In genomic region chr6:28736665-28737064, GRCm38 (mm10) we compare ENCODE assay signal across 22 mouse cellular contexts.
DNase-seq lines count a peak whose midpoint lies in the region; ATAC-seq and TF ChIP-seq lines count a peak whose summit lies in the region.
"Had no signal": no experiment of that assay in that cellular context is flagged by ENCODE, and none has a peak within 500 bp of the region (broad histone marks: within the 10 kb centered on the region; RNA-seq: fewer than 3 reads in every experiment).

No protein-coding gene starts in this region.

- peak; percentile 80 for DNase-seq in heart, adult 11 months
- no peak for DNase-seq in heart, embryonic 10.5 days (ENCODE audit: low spot score)
- no peak for DNase-seq in limb, embryonic 10.5 days (ENCODE audit: low spot score)
- peak; percentile 82 for DNase-seq in liver, adult 2 months (ENCODE audit: extremely low read depth, low read depth, low spot score)
- no peak for DNase-seq in liver, embryonic 11.5 days (ENCODE audit: low spot score)
- no peak for DNase-seq in liver, postnatal 0 days
- no peak for DNase-seq in liver
- DNase-seq: adrenal gland, adult 2 months; adrenal gland, adult 8-10 months; adrenal gland, postnatal 10 days; adrenal gland, postnatal 14 days; adrenal gland, postnatal 25 days; adrenal gland, postnatal 36 days; B cell, adult 2 months; cerebellum, adult 11 months; cerebellum, adult 11-12 months had no signal

- H3K4me3 ChIP-seq in heart, embryonic 10.5 days = no peak overlapping the region
- H3K4me3 ChIP-seq in limb, embryonic 12.5 days (replicated peaks) = no peak overlapping the region
- H3K4me3 ChIP-seq in limb, embryonic 10.5 days = no peak overlapping the region
- H3K4me3 ChIP-seq in liver, adult 2 months (ENCODE audit: insufficient read depth, low read depth, low read length) = no peak overlapping the region
- H3K4me3 ChIP-seq in liver, embryonic 11.5 days (ENCODE audit: low read depth, low read length) = no peak overlapping the region
- H3K4me3 ChIP-seq in liver, postnatal 0 days (ENCODE audit: low read depth, low read length) = no peak overlapping the region

- no peak for ATAC-seq in limb, embryonic 12.5 days (ENCODE audit: insufficient number of reproducible peaks, insufficient read depth, low FRiP score, low TSS enrichment, low read depth)
- no peak for ATAC-seq in liver, embryonic 11.5 days (replicated peaks; ENCODE audit: low FRiP score)
- peak; percentile 50; the same call in 1 of the 2 replicates for ATAC-seq in liver, postnatal 0 days
- ATAC-seq: activated CD4-positive, CD25-positive, alpha-beta regulatory T cell, adult 4 months; CD4-positive, CD25-positive, alpha-beta regulatory T cell, adult 4 months; Patski had no signal

- no peaks in the 10 kb centered on the region for H3K36me3 ChIP-seq in heart, embryonic 10.5 days
- H3K36me3 ChIP-seq in limb, embryonic 12.5 days = no peaks in the 10 kb centered on the region
- no peaks in the 10 kb centered on the region for H3K36me3 ChIP-seq in limb, embryonic 10.5 days
- no peaks in the 10 kb centered on the region for H3K36me3 ChIP-seq in liver, adult 2 months (ENCODE audit: control insufficient read depth, insufficient read depth, low read length)
- no peaks in the 10 kb centered on the region; the same call in 1 of the 2 replicates for H3K36me3 ChIP-seq in liver, embryonic 11.5 days (ENCODE audit: control insufficient read depth, insufficient read depth, low read length)
- no peaks in the 10 kb centered on the region for H3K36me3 ChIP-seq in liver, postnatal 0 days (replicated peaks; ENCODE audit: insufficient read depth, low read length)

- no peak overlapping the region for H3K9ac ChIP-seq in limb, embryonic 12.5 days (replicated peaks)
- no peak overlapping the region for H3K9ac ChIP-seq in liver, adult 2 months (ENCODE audit: low read depth, low read length)
- no peak overlapping the region for H3K9ac ChIP-seq in liver, embryonic 11.5 days (ENCODE audit: low read depth, low read length)
- no peak overlapping the region for H3K9ac ChIP-seq in liver, postnatal 0 days (replicated peaks)

- no peak for TF ChIP-seq POLR2A in liver, adult 2 months (IDR thresholded peaks at IDR 0.05; ENCODE audit: extremely low read depth, insufficient read depth, low read length)

- peaks cover 23% of the 10 kb centered on the region for H3K79me2 ChIP-seq in liver, adult 2 months (ENCODE audit: control insufficient read depth, insufficient read depth, low read length)

- no peak overlapping the region for H3K27ac ChIP-seq in heart, embryonic 10.5 days
- H3K27ac ChIP-seq in limb, embryonic 12.5 days = 0 out of 2 replicates have a peak overlapping the region, but pooled peaks have one; percentile 4
- H3K27ac ChIP-seq in limb, embryonic 10.5 days = no peak overlapping the region
- H3K27ac ChIP-seq in liver, adult 2 months (replicated peaks; ENCODE audit: insufficient read depth, low read depth, low read length) = peak overlapping the region; percentile 28; the same call in 1 of the 2 replicates
- H3K27ac ChIP-seq in liver, embryonic 11.5 days (ENCODE audit: low read depth, low read length) = no peak overlapping the region
- 0 out of 2 replicates have a peak overlapping the region, but pooled peaks have one; percentile 44 for H3K27ac ChIP-seq in liver, postnatal 0 days (ENCODE audit: low read depth)

- no peaks in the 10 kb centered on the region for H3K27me3 ChIP-seq in heart, embryonic 10.5 days (ENCODE audit: insufficient read depth, poor library complexity, severe bottlenecking)
- no peaks in the 10 kb centered on the region for H3K27me3 ChIP-seq in limb, embryonic 12.5 days
- H3K27me3 ChIP-seq in limb, embryonic 10.5 days (ENCODE audit: low read depth, poor library complexity, severe bottlenecking) = no peaks in the 10 kb centered on the region
- H3K27me3 ChIP-seq in liver, adult 2 months (ENCODE audit: control insufficient read depth, insufficient read depth, low read length) = no peaks in the 10 kb centered on the region
- no peaks in the 10 kb centered on the region for H3K27me3 ChIP-seq in liver, embryonic 11.5 days (replicated peaks; ENCODE audit: control insufficient read depth, insufficient read depth, low read length)
- no peaks in the 10 kb centered on the region for H3K27me3 ChIP-seq in liver, postnatal 0 days (ENCODE audit: insufficient read depth, low read length)
- H3K27me3 ChIP-seq: CH12.LX, Patski had no signal

- WGBS in heart, embryonic 10.5 days = 86% methylated on average over 7 of the region's 7 CpGs
- 72% methylated on average over 7 of the region's 7 CpGs for WGBS in limb, embryonic 12.5 days
- WGBS in limb, embryonic 10.5 days = 91% methylated on average over 7 of the region's 7 CpGs
- 39% methylated on average over 7 of the region's 7 CpGs for WGBS in liver, adult 2 months
- WGBS in liver, embryonic 11.5 days = 85% methylated on average over 7 of the region's 7 CpGs
- 69% methylated on average over 7 of the region's 7 CpGs for WGBS in liver, postnatal 0 days (ENCODE audit: insufficient replicate concordance)

- TF ChIP-seq EP300 in liver, postnatal 0 days (IDR thresholded peaks at IDR 0.05; ENCODE audit: low read depth) = no peak

- no peak for TF ChIP-seq CTCF in liver, adult 2 months (IDR thresholded peaks at IDR 0.05; ENCODE audit: low read depth, low read length)
- no peak for TF ChIP-seq CTCF in liver, postnatal 0 days (IDR thresholded peaks at IDR 0.05; ENCODE audit: low read depth)

- peaks cover 20% of the 10 kb centered on the region for H3K4me1 ChIP-seq in heart, embryonic 10.5 days
- H3K4me1 ChIP-seq in limb, embryonic 12.5 days (replicated peaks) = no peaks in the 10 kb centered on the region
- no peaks in the 10 kb centered on the region for H3K4me1 ChIP-seq in limb, embryonic 10.5 days
- peaks cover 22% of the 10 kb centered on the region for H3K4me1 ChIP-seq in liver, adult 2 months (ENCODE audit: control insufficient read depth, insufficient read depth, low read length)
- H3K4me1 ChIP-seq in liver, embryonic 11.5 days (replicated peaks; ENCODE audit: control insufficient read depth, insufficient read depth, low read length) = peaks cover 6% of the 10 kb centered on the region
- 0 out of 2 replicates have a peak, but pooled peaks cover 2% of the 10 kb centered on the region for H3K4me1 ChIP-seq in liver, postnatal 0 days (ENCODE audit: insufficient read depth)

- no peak overlapping the region for H3K4me2 ChIP-seq in limb, embryonic 12.5 days
- no peak overlapping the region for H3K4me2 ChIP-seq in liver, embryonic 11.5 days
- H3K4me2 ChIP-seq in liver, postnatal 0 days (ENCODE audit: low read depth, low read length) = no peak overlapping the region

- no peaks in the 10 kb centered on the region for H3K9me3 ChIP-seq in heart, embryonic 10.5 days
- no peaks in the 10 kb centered on the region for H3K9me3 ChIP-seq in limb, embryonic 12.5 days
- no peaks in the 10 kb centered on the region for H3K9me3 ChIP-seq in limb, embryonic 10.5 days (replicated peaks)
- no peaks in the 10 kb centered on the region for H3K9me3 ChIP-seq in liver, embryonic 11.5 days (ENCODE audit: control insufficient read depth, low read length)
- no peaks in the 10 kb centered on the region for H3K9me3 ChIP-seq in liver, postnatal 0 days (ENCODE audit: low read length)
- H3K9me3 ChIP-seq: G1E had no signal

Comparison
In these comparisons a context has a peak if more than half of its experiments do, and no peak if none do; other contexts are left out.
1. DNase-seq: peak in heart, adult 11 months (single experiment) and liver, adult 2 months (single experiment); none in heart, embryonic 10.5 days (single experiment), limb, embryonic 10.5 days (single experiment), liver, embryonic 11.5 days (single experiment), liver, postnatal 0 days (single experiment) and liver (single experiment).
2. H3K27ac ChIP-seq: peak in limb, embryonic 12.5 days (single experiment), liver, adult 2 months (single experiment) and liver, postnatal 0 days (single experiment); none in heart, embryonic 10.5 days (single experiment), limb, embryonic 10.5 days (single experiment) and liver, embryonic 11.5 days (single experiment).